Mouse (Mus musculus) liver, embryonic 13.5 days (tissue): Measurements from ENCODE around the gene Rbms1. TPM values are rescaled to one million over a fixed set of nuclear protein-coding genes. Genes with fewer than 3 reads are reported as not detected.
"Not testable (repeated sequence)": the region's sequence is repeated elsewhere in the genome, so short reads cannot be mapped to it uniquely, and the experiment has no call there.

Experiments used
- ATAC-seq: fragments of 200-750 bp; cut with Nextera tagmentation; 2 replicates; pipeline ENCODE4 v1.8.0; 2017; ENCODE audit warnings: low read depth, mild to moderate bottlenecking, moderate number of reproducible peaks, moderate library complexity
- DNase-seq: peaks from one replicate; pipeline ENCODE4 v3.0.0; 2022
- H3K27ac ChIP-seq: fragments of 300-500 bp; sonication (generic); 2 replicates; pipeline ENCODE4 v1.5.1; 2015; ENCODE audit warnings: moderate library complexity, mild to moderate bottlenecking, inconsistent platforms
- H3K27me3 ChIP-seq: fragments of 300-500 bp; sonication (generic); 2 replicates; pipeline ENCODE4 v1.6.1; 2015; ENCODE audit warnings: mild to moderate bottlenecking, inconsistent platforms
- H3K36me3 ChIP-seq: fragments of 300-500 bp; sonication (generic); 2 replicates; pipeline ENCODE4 v1.6.1; 2015; ENCODE audit warnings: mild to moderate bottlenecking, inconsistent platforms
- H3K4me1 ChIP-seq: fragments of 300-500 bp; sonication (generic); replicated peaks from 2 replicates; pipeline ENCODE4 v1.6.1; 2015; ENCODE audit warnings: inconsistent platforms
- H3K4me2 ChIP-seq: fragments of 300-500 bp; sonication (generic); 2 replicates; pipeline ENCODE4 v1.6.1; 2015; ENCODE audit warnings: inconsistent platforms, mild to moderate bottlenecking, moderate library complexity
- H3K4me3 ChIP-seq: fragments of 300-500 bp; sonication (generic); replicated peaks from 2 replicates; pipeline ENCODE4 v1.5.1; 2015; ENCODE audit warnings: mild to moderate bottlenecking, inconsistent platforms
- H3K9ac ChIP-seq: fragments of 300-500 bp; sonication (generic); 2 replicates; pipeline ENCODE4 v1.6.1; 2015; ENCODE audit warnings: mild to moderate bottlenecking, inconsistent platforms
- H3K9me3 ChIP-seq: fragments of 300-500 bp; sonication (generic); replicated peaks from 2 replicates; pipeline ENCODE4 v1.6.1; 2016; ENCODE audit warnings: inconsistent platforms
- WGBS: fragments of 180-500 bp; shearing (Covaris S2); methylation state at CpG from one replicate; pipeline ENCODE4 v1.1.7; 2015; ENCODE audit not compliant: insufficient replicate concordance; 5-methylcytosine and 5-hydroxymethylcytosine counted together
- polyA plus RNA-seq: library from polyadenylated mRNA; unstranded; fragments of >200 nt; fragmentation: Nextera tagmentation; extraction: Ambion mirVana; gene quantifications from 2 replicates; pipeline ENCODE4 v1.2.1, GENCODE M21; 2015

The Rbms1 gene
- polyA plus RNA-seq, 1 experiment from 2014 or later, result 42.8 TPM

GRCm38 (mm10) chr2:60844259-60844658, 118.7 kb downstream of the Rbms1 start:
- H3K4me2 ChIP-seq, result no peak overlapping the region
- no peak overlapping the region for H3K4me3 ChIP-seq
- 80% methylated on average over 1 of the region's 1 CpGs for WGBS
- no peak overlapping the region for H3K9ac ChIP-seq
- no peak for ATAC-seq
- DNase-seq, result no peak
- no peaks in the 10 kb centered on the region for H3K27me3 ChIP-seq
- H3K36me3 ChIP-seq, result peaks cover 12% of the 10 kb centered on the region
- no peak overlapping the region for H3K27ac ChIP-seq
- H3K9me3 ChIP-seq, result no peaks in the 10 kb centered on the region
- peaks cover 54% of the 10 kb centered on the region for H3K4me1 ChIP-seq

- no peak overlapping the region for H3K27ac ChIP-seq
- DNase-seq (no peak), ATAC-seq (no peak)
- no peaks in the 10 kb centered on the region for H3K27me3 ChIP-seq
- peaks cover 12% of the 10 kb centered on the region for H3K36me3 ChIP-seq
- no peak overlapping the region for H3K4me2 ChIP-seq
- no peaks in the 10 kb centered on the region for H3K9me3 ChIP-seq
- no peak overlapping the region for H3K4me3 ChIP-seq
- H3K9ac ChIP-seq, result no peak overlapping the region
- peaks cover 56% of the 10 kb centered on the region for H3K4me1 ChIP-seq
- WGBS, result 59% methylated on average over 3 of the region's 3 CpGs
Measured at GRCm38 (mm10) chr2:60843633-60844032, 119.4 kb downstream of the Rbms1 start.

- H3K27ac ChIP-seq, result no peak overlapping the region
- 14% methylated on average over 4 of the region's 4 CpGs for WGBS
- no peak overlapping the region for H3K4me3 ChIP-seq
- peaks cover 12% of the 10 kb centered on the region for H3K36me3 ChIP-seq
- DNase-seq, result no peak
- H3K4me2 ChIP-seq, result no peak overlapping the region
- no peaks in the 10 kb centered on the region for H3K27me3 ChIP-seq
- no peaks in the 10 kb centered on the region for H3K9me3 ChIP-seq
- H3K9ac ChIP-seq, result no peak overlapping the region; the same call in 1 of the 2 replicates
- peaks cover 53% of the 10 kb centered on the region for H3K4me1 ChIP-seq
- ATAC-seq, result no peak
Measured at GRCm38 (mm10) chr2:60842976-60843375, 120.0 kb downstream of the Rbms1 start.

DNA sequence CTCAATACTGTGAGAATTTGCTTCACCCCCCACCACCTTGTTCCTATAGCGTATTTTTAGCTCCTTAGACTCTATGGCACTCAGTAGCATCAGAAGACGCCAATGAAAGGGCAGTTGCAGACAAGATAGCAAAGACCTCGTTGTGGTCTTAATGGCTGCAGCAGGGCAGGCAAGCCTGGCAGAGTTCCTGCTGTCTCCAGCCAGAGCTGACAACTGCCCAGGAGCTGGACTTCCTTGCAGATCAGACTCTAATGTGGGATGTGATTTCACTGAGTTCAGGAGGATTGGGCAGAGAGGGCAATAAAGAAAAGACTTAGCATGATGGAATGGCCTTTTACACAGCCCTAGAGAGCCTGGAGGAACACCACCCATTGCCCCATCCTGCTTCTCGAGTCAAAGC, 122.1 kb downstream of the Rbms1 start:
- ATAC-seq, result no peak

GRCm38 (mm10) chr2:60839498-60839897, 123.5 kb downstream of the Rbms1 start:
- Histone ChIP-seq H3K9me3 (no peaks in the 10 kb centered on the region), H3K36me3 (peaks cover 12% of the 10 kb centered on the region), H3K9ac (no peak overlapping the region), H3K4me3 (no peak overlapping the region), H3K4me1 (peaks cover 53% of the 10 kb centered on the region), H3K27ac (no peak overlapping the region), H3K4me2 (no peak overlapping the region), H3K27me3 (no peaks in the 10 kb centered on the region)
- ATAC-seq (no peak), DNase-seq (no peak)
- WGBS, result 27% methylated on average over 4 of the region's 4 CpGs

More for the DNA sequence above, 122.1 kb downstream of the Rbms1 start:
- Histone ChIP-seq H3K27ac (no peak overlapping the region), H3K4me2 (no peak overlapping the region), H3K4me1 (peaks cover 67% of the 10 kb centered on the region), H3K27me3 (no peaks in the 10 kb centered on the region), H3K9ac (no peak overlapping the region), H3K9me3 (no peaks in the 10 kb centered on the region), H3K36me3 (peaks cover 12% of the 10 kb centered on the region), H3K4me3 (no peak overlapping the region)
- 55% methylated on average over 4 of the region's 4 CpGs for WGBS
- DNase-seq, result no peak

- Histone ChIP-seq H3K9ac (no peak overlapping the region), H3K4me2 (no peak overlapping the region), H3K9me3 (no peaks in the 10 kb centered on the region), H3K27me3 (no peaks in the 10 kb centered on the region), H3K27ac (no peak overlapping the region), H3K4me3 (no peak overlapping the region), H3K36me3 (peaks cover 12% of the 10 kb centered on the region), H3K4me1 (peaks cover 50% of the 10 kb centered on the region)
- DNase-seq, result no peak
- no peak for ATAC-seq
- 50% methylated on average over 5 of the region's 5 CpGs for WGBS
Measured at GRCm38 (mm10) chr2:60838856-60839255, 124.1 kb downstream of the Rbms1 start.

DNA sequence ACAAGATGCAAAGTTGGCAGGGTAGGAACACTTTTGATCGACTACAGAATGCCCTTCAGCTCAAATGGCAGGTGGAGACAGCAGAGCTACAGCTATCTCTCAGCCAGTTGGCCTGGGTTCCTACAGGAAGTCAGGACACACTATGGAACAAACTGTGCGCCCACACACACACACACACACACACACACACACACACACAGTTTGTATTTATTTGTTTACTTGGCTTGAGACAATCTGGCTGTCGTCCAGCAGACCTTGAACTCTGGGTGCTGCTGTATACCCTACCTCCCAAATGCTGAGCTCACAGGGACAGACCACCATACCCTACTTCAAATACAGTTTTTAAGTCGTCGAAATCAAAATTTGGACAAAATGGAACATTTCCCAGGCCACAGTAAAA, 125.4 kb downstream of the Rbms1 start:
- Histone ChIP-seq H3K27me3 (no peaks in the 10 kb centered on the region), H3K36me3 (peaks cover 12% of the 10 kb centered on the region), H3K9ac (no peak overlapping the region), H3K27ac (0 out of 2 replicates have a peak overlapping the region, but pooled peaks have one; percentile 21), H3K4me2 (no peak overlapping the region), H3K4me1 (peaks cover 41% of the 10 kb centered on the region), H3K4me3 (no peak overlapping the region), H3K9me3 (no peaks in the 10 kb centered on the region)
- ATAC-seq (0 out of 2 replicates have a peak, but pooled peaks have one; percentile 23), DNase-seq (no peak)
- WGBS, result 63% methylated on average over 5 of the region's 5 CpGs

GRCm38 (mm10) chr2:60836237-60836636, 126.8 kb downstream of the Rbms1 start:
- Histone ChIP-seq H3K27me3 (no peaks in the 10 kb centered on the region), H3K4me3 (no peak overlapping the region), H3K36me3 (peaks cover 3% of the 10 kb centered on the region; the same call in 1 of the 2 replicates), H3K9me3 (no peaks in the 10 kb centered on the region), H3K4me1 (peaks cover 38% of the 10 kb centered on the region), H3K4me2 (no peak overlapping the region), H3K9ac (no peak overlapping the region), H3K27ac (no peak overlapping the region)
- WGBS, result 81% methylated on average over 7 of the region's 7 CpGs
- DNase-seq, result no peak
- ATAC-seq, result no peak

- Histone ChIP-seq H3K4me2 (no peak overlapping the region), H3K36me3 (no peaks in the 10 kb centered on the region), H3K27ac (no peak overlapping the region), H3K27me3 (no peaks in the 10 kb centered on the region), H3K9ac (no peak overlapping the region), H3K9me3 (no peaks in the 10 kb centered on the region), H3K4me1 (peaks cover 28% of the 10 kb centered on the region), H3K4me3 (no peak overlapping the region)
- WGBS, result 88% methylated on average over 7 of the region's 7 CpGs
- ATAC-seq (no peak), DNase-seq (no peak)
Measured at GRCm38 (mm10) chr2:60834293-60834692, 128.7 kb downstream of the Rbms1 start.

DNA sequence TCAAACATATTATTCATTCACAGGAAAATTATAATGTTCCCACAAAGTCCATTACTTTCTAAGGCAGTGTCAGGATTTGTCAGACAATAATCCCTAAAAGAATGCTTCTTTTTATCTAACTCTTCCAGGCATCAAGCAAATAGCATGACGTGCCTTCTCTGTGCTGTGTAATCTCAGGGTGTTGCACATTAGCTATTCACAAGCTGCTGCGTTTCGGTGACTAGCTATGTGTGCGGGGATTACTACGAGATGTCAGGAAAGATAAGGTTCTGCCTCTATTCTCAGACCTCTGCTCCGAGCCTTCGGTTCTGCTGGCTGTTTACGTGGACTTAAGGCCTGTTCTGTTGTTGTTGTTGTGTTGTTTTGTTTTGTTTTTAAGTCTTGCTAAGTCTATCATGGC, 130.7 kb downstream of the Rbms1 start:
- no peaks in the 10 kb centered on the region for H3K36me3 ChIP-seq
- H3K4me2 ChIP-seq, result no peak overlapping the region
- no peak overlapping the region for H3K27ac ChIP-seq
- H3K9ac ChIP-seq, result no peak overlapping the region
- no peaks in the 10 kb centered on the region for H3K27me3 ChIP-seq
- ATAC-seq (no peak), DNase-seq (no peak)
- peaks cover 11% of the 10 kb centered on the region for H3K4me1 ChIP-seq
- 63% methylated on average over 8 of the region's 8 CpGs for WGBS
- H3K9me3 ChIP-seq, result no peaks in the 10 kb centered on the region
- no peak overlapping the region for H3K4me3 ChIP-seq

DNA sequence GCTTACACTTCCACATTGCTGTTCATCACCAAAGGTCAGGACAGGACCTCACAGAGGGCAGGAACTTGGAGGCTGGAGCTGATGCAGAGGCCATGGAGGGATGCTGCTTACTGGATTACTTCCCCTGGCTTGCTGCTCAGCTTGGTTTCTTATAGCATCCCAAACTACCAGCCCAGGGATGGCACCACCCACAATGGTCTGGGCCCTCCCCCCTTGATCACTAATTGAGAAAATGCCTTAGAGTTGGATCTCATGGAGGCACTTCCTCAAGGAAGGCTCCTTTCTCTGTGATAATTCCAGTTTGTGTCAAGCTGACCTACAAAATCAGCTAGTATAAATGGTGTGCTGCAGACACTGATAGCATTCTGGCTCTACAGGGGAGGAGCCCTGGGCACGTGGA, 132.5 kb downstream of the Rbms1 start:
- not testable (repeated sequence) for H3K36me3 ChIP-seq, ATAC-seq, H3K27me3 ChIP-seq, H3K4me3 ChIP-seq, H3K4me2 ChIP-seq, H3K9me3 ChIP-seq, H3K27ac ChIP-seq, H3K4me1 ChIP-seq, H3K9ac ChIP-seq, DNase-seq
- 55% methylated on average over 1 of the region's 1 CpGs for WGBS

- no peaks in the 10 kb centered on the region for H3K9me3 ChIP-seq
- no peak overlapping the region for H3K9ac ChIP-seq
- H3K27ac ChIP-seq, result no peak overlapping the region
- DNase-seq (no peak), ATAC-seq (no peak)
- H3K4me3 ChIP-seq, result no peak overlapping the region
- H3K27me3 ChIP-seq, result no peaks in the 10 kb centered on the region
- H3K4me1 ChIP-seq, result no peaks in the 10 kb centered on the region
- no peak overlapping the region for H3K4me2 ChIP-seq
- H3K36me3 ChIP-seq, result 0 out of 2 replicates have a peak, but pooled peaks cover 3% of the 10 kb centered on the region
- 84% methylated on average over 10 of the region's 10 CpGs for WGBS
Measured at GRCm38 (mm10) chr2:60828908-60829462, 134.0 kb downstream of the Rbms1 start.
